Mouse (Mus musculus) lung, embryonic 14.5 days (tissue): ENCODE measurements at regions not wholly inside any gene's neighbourhood (a gene's known extent, or its start where the extent isn't known, plus 50 kb on each side); places are given as distances from the start of the nearest gene placed in this dataset.

Experiments used
- ATAC-seq: fragments of 200-750 bp; cut with Nextera tagmentation; 2 replicates; pipeline ENCODE4 v1.8.0; 2017; ENCODE audit warnings: mild to moderate bottlenecking, moderate TSS enrichment, moderate library complexity; ENCODE audit not compliant: insufficient read depth
- DNase-seq: peaks from one replicate; pipeline ENCODE4 v3.0.0-alpha.2; 2015
- H3K27ac ChIP-seq: fragments of 300-500 bp; sonication (generic); 2 replicates; pipeline ENCODE4 v1.5.1; 2014; ENCODE audit warnings: low read depth, mild to moderate bottlenecking, moderate library complexity
- H3K27me3 ChIP-seq: fragments of 300-500 bp; sonication (generic); 2 replicates; pipeline ENCODE4 v1.6.1; 2014; ENCODE audit warnings: low read length, control low read depth; ENCODE audit not compliant: insufficient read depth
- H3K36me3 ChIP-seq: fragments of 300-500 bp; sonication (generic); 2 replicates; pipeline ENCODE4 v1.6.1; 2014; ENCODE audit warnings: control low read depth; ENCODE audit not compliant: insufficient read depth
- H3K4me1 ChIP-seq: fragments of 300-500 bp; sonication (generic); 2 replicates; pipeline ENCODE4 v1.6.1; 2014; ENCODE audit warnings: antibody characterized with exemption, control low read depth; ENCODE audit not compliant: insufficient read depth
- H3K4me2 ChIP-seq: fragments of 300-500 bp; sonication (generic); 2 replicates; pipeline ENCODE4 v1.6.1; 2014; ENCODE audit warnings: mild to moderate bottlenecking
- H3K4me3 ChIP-seq: fragments of 300-500 bp; sonication (generic); 2 replicates; pipeline ENCODE4 v1.5.1; 2014; ENCODE audit warnings: low read depth, low read length
- H3K9ac ChIP-seq: fragments of 300-500 bp; sonication (generic); 2 replicates; pipeline ENCODE4 v1.6.1; 2014
- H3K9me3 ChIP-seq: fragments of 300-500 bp; sonication (generic); 2 replicates; pipeline ENCODE4 v1.6.1; 2016; ENCODE audit warnings: low read depth, low read length, control low read depth
- CTCF ChIP-seq: IDR thresholded peaks from 2 replicates; pipeline ENCODE4 v1.5.1; 2016; ENCODE audit warnings: antibody characterized with exemption, low read depth
- WGBS: fragments of 180-500 bp; shearing (Covaris S2); extraction: QIAGEN DNeasy Blood & Tissue Kit; methylation state at CpG from one replicate; pipeline ENCODE4 v1.1.7; 2014; 5-methylcytosine and 5-hydroxymethylcytosine counted together

DNA sequence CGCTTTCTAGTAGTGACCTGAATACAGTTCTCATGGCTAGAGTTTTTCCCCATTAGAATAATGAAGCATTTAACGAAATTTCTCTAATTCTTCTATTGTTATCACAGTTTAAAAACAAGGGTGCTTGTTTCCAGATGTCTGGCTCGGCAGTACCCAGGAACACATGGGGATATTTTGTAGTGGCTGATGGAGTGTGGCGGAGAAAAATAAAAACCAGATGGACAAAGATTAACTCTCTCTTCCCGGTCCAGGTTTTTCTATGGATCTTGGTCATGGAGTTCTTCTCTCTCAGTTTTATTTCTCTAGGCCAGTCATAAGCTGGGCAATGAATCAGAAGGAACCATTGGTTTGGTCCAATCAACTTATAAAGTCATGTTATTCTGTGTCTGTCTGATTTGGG is 132.2 kb upstream of the Cep162 start:
- H3K9ac ChIP-seq: no peak overlapping the region
- DNase-seq (no peak), ATAC-seq (no peak)
- no peaks in the 10 kb centered on the region for H3K9me3 ChIP-seq
- no peak overlapping the region for H3K27ac ChIP-seq
- H3K4me2 ChIP-seq: no peak overlapping the region
- H3K27me3 ChIP-seq: no peaks in the 10 kb centered on the region
- H3K4me3 ChIP-seq: no peak overlapping the region
- 77% methylated on average over 5 of the region's 5 CpGs for WGBS
- no peaks in the 10 kb centered on the region for H3K36me3 ChIP-seq
- no peaks in the 10 kb centered on the region for H3K4me1 ChIP-seq
- TF ChIP-seq CTCF: no peak

GRCm38 (mm10) chr9:87383513-87383912 is 128.2 kb upstream of the Cep162 start:
- Histone ChIP-seq H3K4me1 (no peaks in the 10 kb centered on the region), H3K36me3 (no peaks in the 10 kb centered on the region), H3K9me3 (no peaks in the 10 kb centered on the region), H3K4me3 (no peak overlapping the region), H3K27ac (no peak overlapping the region), H3K27me3 (no peaks in the 10 kb centered on the region), H3K4me2 (no peak overlapping the region), H3K9ac (no peak overlapping the region)
- DNase-seq (no peak), ATAC-seq (no peak)
- 64% methylated on average over 3 of the region's 3 CpGs for WGBS
- no peak for TF ChIP-seq CTCF

DNA sequence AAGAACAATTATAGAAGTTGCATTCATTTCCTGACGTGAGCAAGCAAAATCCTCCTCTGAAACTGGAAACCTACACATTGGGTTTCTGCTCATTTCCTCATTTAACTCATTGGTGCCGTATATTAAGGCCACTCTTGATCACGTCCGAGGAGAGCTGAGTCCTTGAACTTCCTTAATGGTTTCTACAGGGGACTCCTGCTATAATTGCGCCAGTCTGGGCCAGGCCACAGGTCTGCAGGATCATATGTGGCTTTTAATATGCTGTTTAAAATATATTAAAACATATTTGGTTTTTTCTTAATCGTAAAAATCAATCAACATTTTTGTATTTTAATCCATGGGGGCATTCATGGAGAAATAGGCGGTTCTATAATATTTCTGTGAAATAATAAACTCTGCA is 122.6 kb upstream of the Cep162 start:
- Histone ChIP-seq H3K4me3 (no peak overlapping the region), H3K9ac (no peak overlapping the region), H3K4me2 (no peak overlapping the region), H3K27ac (no peak overlapping the region), H3K9me3 (no peaks in the 10 kb centered on the region), H3K27me3 (no peaks in the 10 kb centered on the region), H3K4me1 (no peaks in the 10 kb centered on the region), H3K36me3 (no peaks in the 10 kb centered on the region)
- ATAC-seq: no peak
- no peak for TF ChIP-seq CTCF
- DNase-seq: no peak
- WGBS: 79% methylated on average over 7 of the region's 7 CpGs

- Histone ChIP-seq H3K36me3 (no peaks in the 10 kb centered on the region), H3K9me3 (no peaks in the 10 kb centered on the region), H3K9ac (no peak overlapping the region), H3K4me1 (no peaks in the 10 kb centered on the region), H3K27me3 (no peaks in the 10 kb centered on the region), H3K4me2 (no peak overlapping the region), H3K27ac (no peak overlapping the region), H3K4me3 (no peak overlapping the region)
- ATAC-seq: no peak
- 36% methylated on average over 10 of the region's 10 CpGs for WGBS
- DNase-seq: no peak
- TF ChIP-seq CTCF: no peak
Observed at GRCm38 (mm10) chr9:87376731-87377310, 121.5 kb upstream of the Cep162 start.

GRCm38 (mm10) chr9:87372251-87372905 is 117.0 kb upstream of the Cep162 start:
- Histone ChIP-seq H3K9me3 (no peaks in the 10 kb centered on the region), H3K27me3 (no peaks in the 10 kb centered on the region), H3K4me3 (no peak overlapping the region), H3K4me2 (no peak overlapping the region), H3K36me3 (no peaks in the 10 kb centered on the region), H3K4me1 (no peaks in the 10 kb centered on the region), H3K27ac (no peak overlapping the region), H3K9ac (no peak overlapping the region)
- 76% methylated on average over 4 of the region's 4 CpGs for WGBS
- DNase-seq: no peak
- no peak for TF ChIP-seq CTCF
- ATAC-seq: no peak

DNA sequence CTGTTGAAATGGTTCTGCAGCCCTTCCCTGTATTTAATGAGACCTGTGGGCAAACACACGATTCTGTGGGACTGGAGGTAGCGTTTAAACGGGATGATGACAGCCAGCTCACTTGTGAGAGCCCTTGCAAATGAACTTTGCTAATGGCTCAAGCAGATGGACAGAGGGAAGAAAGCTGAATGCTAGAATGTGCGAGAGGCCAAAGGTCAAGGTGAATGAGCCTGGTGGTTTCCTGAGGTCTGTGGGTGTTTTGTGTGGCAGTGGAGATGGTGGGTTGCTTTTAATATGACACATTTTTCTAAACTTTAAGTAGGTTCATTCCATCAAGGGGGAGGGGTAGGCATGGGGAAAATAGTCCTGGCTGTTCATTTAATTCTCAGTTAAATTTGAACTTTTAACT is 113.7 kb upstream of the Cep162 start:
- Histone ChIP-seq H3K9ac (no peak overlapping the region), H3K4me3 (no peak overlapping the region), H3K27ac (no peak overlapping the region), H3K36me3 (no peaks in the 10 kb centered on the region), H3K9me3 (no peaks in the 10 kb centered on the region), H3K4me2 (no peak overlapping the region), H3K27me3 (no peaks in the 10 kb centered on the region), H3K4me1 (no peaks in the 10 kb centered on the region)
- WGBS: 63% methylated on average over 4 of the region's 4 CpGs
- no peak for TF ChIP-seq CTCF
- DNase-seq (no peak), ATAC-seq (no peak)

- Histone ChIP-seq H3K9me3 (no peaks in the 10 kb centered on the region), H3K4me2 (no peak overlapping the region), H3K27ac (no peak overlapping the region), H3K4me1 (no peaks in the 10 kb centered on the region), H3K4me3 (no peak overlapping the region), H3K9ac (no peak overlapping the region), H3K36me3 (no peaks in the 10 kb centered on the region), H3K27me3 (no peaks in the 10 kb centered on the region)
- no peak for TF ChIP-seq CTCF
- 28% methylated on average over 1 of the region's 1 CpGs for WGBS
- no peak for DNase-seq
- ATAC-seq: no peak
Observed at GRCm38 (mm10) chr9:87347008-87347407, 91.7 kb upstream of the Cep162 start.
